Mouse (Mus musculus) left cerebral cortex, adult 18-20 months (tissue): ENCODE measurements around the gene Scgn. TPM values are rescaled to one million over a fixed set of nuclear protein-coding genes. Genes with fewer than 3 reads are reported as not detected.
A peak's percentile ranks its signal among the peaks of the same experiment; 100 is the strongest.

Source experiments
- DNase-seq, 2 experiments: peaks; one replicate each; pipeline ENCODE4 v3.0.0; 2021 to 2022; ENCODE audit warnings: low spot score in 2 of 2, mixed read lengths in 1 of 2
- long read RNA-seq, 2 experiments: library from polyadenylated mRNA; stranded (forward); transcript quantifications; one replicate each; pipeline ENCODE4 v2.0.0; 2021
- total RNA-seq, 2 experiments: library from RNA; stranded (reverse); gene quantifications; 2 replicates each; pipeline ENCODE4 v1.2.3; 2021

Gene Scgn
- not detected for total RNA-seq
- long read RNA-seq, experiment 1, partial matches to known transcripts, result 1 of 2 reads
- long read RNA-seq, experiment 1, other reads (novel, unspliced or antisense), result 0 of 2 reads
- long read RNA-seq, experiment 2, result 0 reads

- DNase-seq, result peak; percentile 6 to 19
These were observed at the start of gene Scgn for GRCm38 (mm10) chr13:23990928-23991327. Gene Scgn (minus strand): TSS chr13:23991214.

- DNase-seq, result no peak
These were observed 49.2 kb upstream of the Scgn start for GRCm38 (mm10) chr13:24040221-24040620.

- DNase-seq, result no peak
These were observed 46.5 kb upstream of the Scgn start for GRCm38 (mm10) chr13:24037502-24037901.

- no peak for DNase-seq
These were observed 45.1 kb upstream of the Scgn start for GRCm38 (mm10) chr13:24036150-24036549.

GRCm38 (mm10) chr13:24027191-24028170 lies 36.5 kb upstream of the Scgn start:
- DNase-seq, result no peak

- DNase-seq, result no peak
These were observed 27.5 kb upstream of the Scgn start for GRCm38 (mm10) chr13:24018515-24018914.

- no peak for DNase-seq
These were observed 14.5 kb upstream of the Scgn start for GRCm38 (mm10) chr13:24005528-24005927.

- no peak for DNase-seq
These were observed 10.8 kb upstream of the Scgn start for GRCm38 (mm10) chr13:24001797-24002196.

- no peak for DNase-seq
These were observed 10.1 kb upstream of the Scgn start for GRCm38 (mm10) chr13:24001081-24001480.

- DNase-seq, result no peak
These were observed 7.8 kb upstream of the Scgn start for GRCm38 (mm10) chr13:23998826-23999225.

GRCm38 (mm10) chr13:23994756-23995155 lies 3.7 kb upstream of the Scgn start:
- no peak for DNase-seq

GRCm38 (mm10) chr13:23994024-23994423 lies 3.0 kb upstream of the Scgn start:
- DNase-seq, result no peak

- DNase-seq, result no peak
These were observed 563 bp downstream of the Scgn start for GRCm38 (mm10) chr13:23990451-23990850.

- no peak for DNase-seq
These were observed 5.9 kb downstream of the Scgn start for GRCm38 (mm10) chr13:23985130-23985529.

- DNase-seq, result no peak
These were observed 18.7 kb downstream of the Scgn start for GRCm38 (mm10) chr13:23972271-23972670.

- no peak for DNase-seq
These were observed 19.1 kb downstream of the Scgn start for GRCm38 (mm10) chr13:23971870-23972269.

- DNase-seq, result no peak
These were observed 26.1 kb downstream of the Scgn start for GRCm38 (mm10) chr13:23964909-23965308.

- DNase-seq, result no peak
These were observed 31.2 kb downstream of the Scgn start for GRCm38 (mm10) chr13:23959776-23960175.

GRCm38 (mm10) chr13:23950928-23951327 lies 40.1 kb downstream of the Scgn start:
- DNase-seq, result peak in 1 of 2 experiments; percentile 13

- no peak for DNase-seq
These were observed 41.3 kb downstream of the Scgn start for GRCm38 (mm10) chr13:23949484-23950246.

GRCm38 (mm10) chr13:23946254-23946653 lies 44.8 kb downstream of the Scgn start:
- DNase-seq, result no peak

- DNase-seq, result no peak
These were observed 48.2 kb downstream of the Scgn start for GRCm38 (mm10) chr13:23942861-23943260.
